Mouse (Mus musculus): ENCODE results near the gene Sycn.

The Sycn gene

DNA sequence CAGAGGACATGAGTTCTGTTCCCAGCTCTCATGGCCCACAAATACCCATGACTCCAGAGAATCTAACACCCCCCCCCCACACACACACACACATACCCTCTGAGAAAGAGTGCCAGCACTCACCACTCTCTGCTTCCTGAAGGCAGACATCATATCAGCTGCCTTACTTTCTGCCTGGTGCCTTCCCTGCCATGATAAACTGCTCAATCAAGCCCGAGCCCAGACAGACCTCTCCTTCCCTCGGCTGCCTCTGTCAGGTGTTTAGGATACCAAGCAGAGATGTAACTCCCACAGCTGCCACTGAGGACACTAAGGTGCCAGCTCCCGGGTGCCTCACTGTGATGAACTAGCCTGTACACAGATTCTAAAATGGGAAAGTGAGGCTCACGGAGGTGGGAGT is 43.8 kb downstream of the Sycn start:
- no peak for DNase-seq (ENCODE audit: low read depth in 1 of 2, low spot score in 2 of 2)

DNA sequence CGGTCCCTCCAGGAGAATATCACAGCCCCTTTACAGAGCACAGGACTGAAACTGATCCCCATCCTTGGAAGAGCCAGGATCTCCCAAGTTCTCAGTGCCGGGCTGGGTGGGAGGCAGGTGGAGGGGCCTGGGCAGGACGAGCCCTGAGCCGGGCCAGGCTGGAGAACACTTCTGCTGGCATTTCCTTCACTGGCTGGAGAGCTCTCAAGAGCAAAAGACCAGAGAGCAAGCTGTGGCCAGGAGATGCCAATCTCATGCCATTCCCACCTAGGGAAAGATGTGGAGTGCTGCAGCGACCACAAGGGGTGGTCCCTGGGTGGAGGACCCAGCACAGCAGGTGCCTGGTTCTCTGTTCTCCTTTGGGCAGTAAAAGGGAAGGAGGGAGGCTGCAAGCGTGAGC is 44.3 kb downstream of the Sycn start:
- no peak for DNase-seq (ENCODE audit: low read depth in 1 of 2, low spot score in 2 of 2)

DNA sequence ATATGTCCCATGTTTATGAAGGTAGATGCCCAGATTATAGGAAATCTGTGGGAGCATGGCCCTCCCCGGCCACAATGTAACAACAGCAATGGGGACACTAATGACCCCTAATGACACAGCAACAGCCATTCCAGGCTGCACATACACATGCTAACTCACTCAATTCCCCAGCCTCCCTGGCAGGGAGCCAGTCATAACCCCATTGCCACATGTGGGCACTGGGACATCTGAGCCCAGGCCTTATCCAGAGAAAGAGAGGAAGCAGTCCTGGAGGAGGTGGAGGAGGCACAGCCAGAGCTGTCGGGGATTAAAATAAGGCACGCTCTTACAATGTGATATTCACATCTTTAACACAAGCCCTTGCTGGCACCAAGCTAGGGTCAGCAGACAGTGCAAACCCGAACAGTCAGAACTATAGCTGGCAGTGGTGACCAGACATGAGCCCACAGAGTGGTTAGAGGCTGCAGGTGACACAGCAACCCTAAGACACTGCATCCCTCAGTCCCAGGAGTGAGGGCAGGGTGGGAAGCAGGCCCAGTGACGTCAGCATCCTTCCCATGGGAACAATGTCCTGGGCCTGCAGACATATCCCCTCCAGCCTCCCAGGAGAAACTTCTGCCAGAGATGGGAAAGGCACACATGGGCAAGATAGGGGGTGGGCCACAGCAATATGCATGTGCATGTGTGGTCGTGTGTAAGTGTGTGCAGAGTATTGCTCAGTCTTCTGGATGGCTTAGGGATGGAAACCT is 46.2 kb downstream of the Sycn start:
- DNase-seq (ENCODE audit: low read depth in 1 of 2, low spot score in 2 of 2), result no peak

DNA sequence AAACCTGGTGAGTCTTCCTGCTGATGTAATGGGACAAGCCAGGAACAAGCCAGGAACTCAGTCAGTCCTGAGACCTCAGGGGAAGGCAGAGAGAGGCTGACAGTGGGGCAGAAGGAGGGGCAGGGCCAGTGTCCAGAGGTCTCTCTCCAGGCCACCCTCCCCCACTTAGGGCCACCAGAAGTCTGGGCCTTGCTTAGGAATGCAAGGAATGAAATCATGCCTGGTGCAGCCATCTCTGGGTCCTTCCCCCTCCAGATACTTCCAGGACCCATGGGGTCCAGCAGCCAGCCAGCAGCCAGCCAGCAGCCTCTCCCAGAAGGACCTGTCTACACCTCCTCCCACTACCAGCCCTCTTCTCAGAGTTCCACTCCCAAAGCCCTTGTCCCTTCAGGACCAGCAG is 47.0 kb downstream of the Sycn start:
- no peak for DNase-seq (ENCODE audit: low read depth in 1 of 2, low spot score in 2 of 2)

All from monocyte, adult 2 months (primary cell).